Mouse (Mus musculus) cortical plate, adult 2 months (tissue): ENCODE measurements at regions not wholly inside any gene's neighbourhood (a gene's known extent, or its start where the extent isn't known, plus 50 kb on each side); places are given as distances from the start of the nearest gene placed in this dataset.

Source experiments
- CTCF ChIP-seq: fragments of 200-500 bp; IDR thresholded peaks from 2 replicates; pipeline ENCODE4 v1.5.1; 2011; ENCODE audit warnings: mild to moderate bottlenecking, control low read depth, low read length; ENCODE audit not compliant: insufficient read depth; ENCODE audit errors: extremely low read depth
- POLR2A ChIP-seq: fragments of 200-500 bp; IDR thresholded peaks from 2 replicates; pipeline ENCODE4 v1.6.1; 2011; ENCODE audit warnings: mild to moderate bottlenecking, low read length, control low read depth; ENCODE audit not compliant: insufficient read depth; ENCODE audit errors: extremely low read depth

DNA sequence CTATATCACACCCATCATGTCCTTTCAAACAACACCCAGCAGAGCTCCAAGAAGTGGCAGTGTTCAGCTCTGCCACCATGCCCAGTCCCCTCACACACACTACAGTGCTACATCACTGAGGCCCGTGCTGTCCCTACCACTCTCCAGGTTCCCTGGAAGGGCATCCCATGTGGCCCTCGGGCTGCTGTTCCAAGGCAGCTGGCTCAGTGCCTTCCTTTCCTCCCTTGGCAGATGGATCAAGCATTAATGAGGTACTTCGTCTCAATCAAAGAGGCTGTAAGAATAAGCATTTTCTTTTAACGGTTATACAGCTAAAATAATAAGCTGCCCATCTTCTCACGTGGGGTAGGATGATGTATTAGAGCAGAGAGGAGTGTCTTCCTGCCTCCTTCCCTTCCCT is 123.2 kb downstream of the Rpl14 start:
- TF ChIP-seq POLR2A (no peak), CTCF (no peak)
